25 mouse cellular contexts compared by ENCODE assay signal in genomic region chr11:69077316-69077715, GRCm38 (mm10). TPM values are rescaled to one million over a fixed set of nuclear protein-coding genes. Genes with fewer than 3 reads are reported as not detected.
DNase-seq lines count a peak whose midpoint lies in the region; ATAC-seq lines count a peak whose summit lies in the region.
"Had no signal": no experiment of that assay in that cellular context is flagged by ENCODE, and none has a peak within 500 bp of the region (broad histone marks: within the 10 kb centered on the region; RNA-seq: fewer than 3 reads in every experiment).

No protein-coding gene starts in this region.

- H3K4me3 ChIP-seq in heart, embryonic 14.5 days (ENCODE audit: control insufficient read depth in 1 of 2, insufficient read depth in 1 of 2, low read depth in 1 of 2, low read length in 2 of 2), result no peak overlapping the region
- H3K4me3 ChIP-seq: embryonic facial prominence, embryonic 13.5 days; embryonic facial prominence, embryonic 15.5 days; erythroblast, embryonic 14.5 days; forebrain, embryonic 10.5 days; forebrain, embryonic 12.5 days had no signal

- H3K27ac ChIP-seq in heart, embryonic 14.5 days (replicated peaks in 1 of 2; ENCODE audit: control insufficient read depth in 1 of 2, insufficient read depth in 1 of 2, low read depth in 2 of 2, low read length in 2 of 2), result no peak overlapping the region
- H3K27ac ChIP-seq: embryonic facial prominence, embryonic 13.5 days; embryonic facial prominence, embryonic 15.5 days; forebrain, embryonic 10.5 days; forebrain, embryonic 12.5 days had no signal

- 0 out of 2 replicates have a peak overlapping the region, but pooled peaks have one; percentile 16 for H3K9ac ChIP-seq in heart, embryonic 14.5 days (ENCODE audit: low read length)
- H3K9ac ChIP-seq: embryonic facial prominence, embryonic 13.5 days; embryonic facial prominence, embryonic 15.5 days; forebrain, embryonic 12.5 days had no signal

- ATAC-seq in heart, embryonic 14.5 days (ENCODE audit: insufficient number of reproducible peaks, insufficient read depth, low FRiP score, low read depth), result no peak
- ATAC-seq: activated CD4-positive, CD25-positive, alpha-beta regulatory T cell, adult 4 months; CD4-positive, CD25-positive, alpha-beta regulatory T cell, adult 4 months; forebrain, embryonic 14.5 days; forebrain, embryonic 16.5 days; Patski had no signal

- H3K36me3 ChIP-seq in heart, embryonic 14.5 days (ENCODE audit: control insufficient read depth, insufficient read depth, low read length), result no peaks in the 10 kb centered on the region
- H3K36me3 ChIP-seq: embryonic facial prominence, embryonic 13.5 days; embryonic facial prominence, embryonic 15.5 days; forebrain, embryonic 10.5 days; forebrain, embryonic 12.5 days; G1E had no signal

- 76% methylated on average over 9 of the region's 9 CpGs for WGBS in heart, embryonic 14.5 days

- H3K9me3 ChIP-seq in heart, embryonic 14.5 days (ENCODE audit: control insufficient read depth, low read length), result no peaks in the 10 kb centered on the region
- H3K9me3 ChIP-seq: embryonic facial prominence, embryonic 13.5 days; embryonic facial prominence, embryonic 15.5 days; forebrain, embryonic 10.5 days; forebrain, embryonic 12.5 days; G1E had no signal

- DNase-seq in adrenal gland, adult (ENCODE audit: inconsistent age in 2 of 2, low spot score in 1 of 2), result peak; percentile 56 to 76
- DNase-seq in adrenal gland, postnatal 4 days (ENCODE audit: low spot score in 2 of 2), result no peak
- DNase-seq in adrenal gland, adult 8-10 months, result peak; percentile 41
- DNase-seq in adrenal gland, adult 18-20 months (ENCODE audit: low spot score in 2 of 2), result no peak
- DNase-seq in heart, adult 11 months, result no peak
- DNase-seq in thymus, postnatal 25 days, result no peak
- DNase-seq: B cell, adult 2 months; cerebellum, adult 11 months; cerebellum, adult 18-20 months; cerebellum, adult 8-10 months; cerebellum, postnatal 14 days; cerebellum, postnatal 36 days; embryo, embryonic 11 days had no signal

- no peaks in the 10 kb centered on the region for H3K27me3 ChIP-seq in heart, embryonic 14.5 days (ENCODE audit: control insufficient read depth, insufficient read depth, low read length)
- H3K27me3 ChIP-seq: embryonic facial prominence, embryonic 13.5 days; embryonic facial prominence, embryonic 15.5 days; forebrain, embryonic 12.5 days; Patski had no signal

- H3K4me2 ChIP-seq in heart, embryonic 14.5 days (ENCODE audit: low read length), result no peak overlapping the region
- H3K4me2 ChIP-seq: embryonic facial prominence, embryonic 13.5 days; embryonic facial prominence, embryonic 15.5 days; forebrain, embryonic 12.5 days had no signal

- peaks cover 2 to 5% of the 10 kb centered on the region in 2 experiments; a peak in 3 of 4 replicates for H3K4me1 ChIP-seq in heart, embryonic 14.5 days (ENCODE audit: control insufficient read depth in 2 of 2, insufficient read depth in 2 of 2, low read length in 2 of 2)

RNA-seq across cellular contexts. Expression of gene Tmem107, which starts 6.7 kb away (rescaled TPM):
- 10 to 100 TPM; 20.6 TPM for total RNA-seq in adrenal gland, postnatal 4 days (2021)
- 10 to 100 TPM; 13.1 to 28.3 (median 19.4) TPM for total RNA-seq in adrenal gland, adult 8-10 months (2022)
- total RNA-seq in adrenal gland, adult 18-20 months (2021), result 10 to 100 TPM in 1 of 2 experiments, 1 to 10 TPM in 1; 8.1 to 11.9 TPM
- polyA plus RNA-seq in heart, embryonic 14.5 days (2014; fragmentation: Nextera tagmentation; extraction: Ambion mirVana), result 33.5 and 34.4 TPM in 2 replicates

RNA-seq across cellular contexts. Expression of gene Vamp2, which starts 11.0 kb away (rescaled TPM):
- total RNA-seq in adrenal gland, postnatal 4 days (2021), result 100 to 1,000 TPM; 208 to 226 TPM
- 100 to 1,000 TPM; 118 to 221 (median 178) TPM for total RNA-seq in adrenal gland, adult 8-10 months (2022)
- total RNA-seq in adrenal gland, adult 18-20 months (2021), result 100 to 1,000 TPM; 106 to 137 TPM
- 81.5 and 93.9 TPM in 2 replicates for polyA plus RNA-seq in heart, embryonic 14.5 days (2014; fragmentation: Nextera tagmentation; extraction: Ambion mirVana)

RNA-seq across cellular contexts. Expression of gene Per1, which starts 17.7 kb away (rescaled TPM):
- total RNA-seq in adrenal gland, postnatal 4 days (2021), result 100 to 1,000 TPM in 1 of 2 experiments, 10 to 100 TPM in 1; 99.4 to 130 TPM
- total RNA-seq in adrenal gland, adult 8-10 months (2022), result 100 to 1,000 TPM in 1 of 4 experiments, 10 to 100 TPM in 3; 30.0 to 119 (median 51.6) TPM
- total RNA-seq in adrenal gland, adult 18-20 months (2021), result 10 to 100 TPM; 66.6 to 77.7 TPM
- polyA plus RNA-seq in heart, embryonic 14.5 days (2014; fragmentation: Nextera tagmentation; extraction: Ambion mirVana), result 16.0 and 17.8 TPM in 2 replicates

RNA-seq across cellular contexts. Expression of gene Borcs6, which starts 17.8 kb away (rescaled TPM):
- total RNA-seq in adrenal gland, postnatal 4 days (2021), result 10 to 100 TPM; 24.3 to 26.0 TPM
- total RNA-seq in adrenal gland, adult 8-10 months (2022), result 10 to 100 TPM; 29.8 to 33.9 (median 31.5) TPM
- total RNA-seq in adrenal gland, adult 18-20 months (2021), result 10 to 100 TPM; 23.7 to 23.9 TPM
- 13.0 and 14.1 TPM in 2 replicates for polyA plus RNA-seq in heart, embryonic 14.5 days (2014; fragmentation: Nextera tagmentation; extraction: Ambion mirVana)

RNA-seq across cellular contexts. Expression of gene Aurkb, which starts 31.9 kb away (rescaled TPM):
- 10 to 100 TPM; 41.5 to 41.7 TPM for total RNA-seq in adrenal gland, postnatal 4 days (2021)
- 1 to 10 TPM; 1.7 to 2.9 (median 2.3) TPM for total RNA-seq in adrenal gland, adult 8-10 months (2022)
- total RNA-seq in adrenal gland, adult 18-20 months (2021), result 1 to 10 TPM; 1.4 to 1.9 TPM
- 61.7 and 64.8 TPM in 2 replicates for polyA plus RNA-seq in heart, embryonic 14.5 days (2014; fragmentation: Nextera tagmentation; extraction: Ambion mirVana)

Comparison
In these comparisons a context has a peak if more than half of its experiments do, and no peak if none do; other contexts are left out.
1. DNase-seq: peak in adrenal gland, adult (2 of 2) and adrenal gland, adult 8-10 months (single experiment); none in adrenal gland, postnatal 4 days (0 of 2), adrenal gland, adult 18-20 months (0 of 2), heart, adult 11 months (single experiment) and thymus, postnatal 25 days (single experiment).